Mouse (Mus musculus): ENCODE results near the gene Wdr13.

GRCm38 (mm10) chrX:8164471-8164870 is 31.8 kb upstream of the Wdr13 start:
- no peak for TF ChIP-seq POLR2A (IDR thresholded peaks at IDR 0.05; ENCODE audit: low read depth, low read length)
- no peak for TF ChIP-seq CTCF (IDR thresholded peaks at IDR 0.05; ENCODE audit: borderline replicate concordance, insufficient read depth, low read length)

Data from embryonic fibroblast, embryonic 13.5 days (primary cell).